Mouse (Mus musculus): ENCODE measurements around the gene Rbms3. TPM values are rescaled to one million over a fixed set of nuclear protein-coding genes. Genes with fewer than 3 reads are reported as not detected.
A peak's percentile ranks its signal among the peaks of the same experiment; 100 is the strongest.

The Rbms3 gene
- total RNA-seq, 2 experiments from 2014 or later: 17.2 to 18.2 TPM

- DNase-seq (ENCODE audit: low spot score in 2 of 2): peak; percentile 17 to 45
These were observed 436.9 kb downstream of the Rbms3 start for GRCm38 (mm10) chr9:117192565-117193540.

GRCm38 (mm10) chr9:117192093-117192492 lies 437.6 kb downstream of the Rbms3 start:
- DNase-seq (ENCODE audit: low spot score in 2 of 2): peak in 1 of 2 experiments; percentile 26

GRCm38 (mm10) chr9:117188406-117188805 lies 441.3 kb downstream of the Rbms3 start:
- DNase-seq (ENCODE audit: low spot score in 2 of 2): no peak

- DNase-seq (ENCODE audit: low spot score in 2 of 2): no peak
These were observed 442.3 kb downstream of the Rbms3 start for GRCm38 (mm10) chr9:117187116-117188034.

GRCm38 (mm10) chr9:117180658-117181057 lies 449.1 kb downstream of the Rbms3 start:
- DNase-seq (ENCODE audit: low spot score in 2 of 2): no peak

- no peak for DNase-seq (ENCODE audit: low spot score in 2 of 2)
These were observed 451.3 kb downstream of the Rbms3 start for GRCm38 (mm10) chr9:117178366-117178765.

GRCm38 (mm10) chr9:117172526-117172925 lies 457.2 kb downstream of the Rbms3 start:
- DNase-seq (ENCODE audit: low spot score in 2 of 2): no peak

- DNase-seq (ENCODE audit: low spot score in 2 of 2): no peak
These were observed 460.5 kb downstream of the Rbms3 start for GRCm38 (mm10) chr9:117169196-117169595.

GRCm38 (mm10) chr9:117163143-117163542 lies 466.6 kb downstream of the Rbms3 start:
- peak in 1 of 2 experiments; percentile 20 for DNase-seq (ENCODE audit: low spot score in 2 of 2)

GRCm38 (mm10) chr9:117161150-117161549 lies 468.6 kb downstream of the Rbms3 start:
- DNase-seq (ENCODE audit: low spot score in 2 of 2): no peak

GRCm38 (mm10) chr9:117156330-117156905 lies 473.3 kb downstream of the Rbms3 start:
- no peak for DNase-seq (ENCODE audit: low spot score in 2 of 2)

- DNase-seq (ENCODE audit: low spot score in 2 of 2): no peak
These were observed 475.1 kb downstream of the Rbms3 start for GRCm38 (mm10) chr9:117154590-117154989.

GRCm38 (mm10) chr9:117153686-117154274 lies 475.9 kb downstream of the Rbms3 start:
- DNase-seq (ENCODE audit: low spot score in 2 of 2): no peak

GRCm38 (mm10) chr9:117151951-117152350 lies 477.8 kb downstream of the Rbms3 start:
- no peak for DNase-seq (ENCODE audit: low spot score in 2 of 2)

- peak; percentile 34 to 41 for DNase-seq (ENCODE audit: low spot score in 2 of 2)
These were observed 485.5 kb downstream of the Rbms3 start for GRCm38 (mm10) chr9:117144057-117144723.

GRCm38 (mm10) chr9:117139971-117140370 lies 489.7 kb downstream of the Rbms3 start:
- no peak for DNase-seq (ENCODE audit: low spot score in 2 of 2)

- no peak for DNase-seq (ENCODE audit: low spot score in 2 of 2)
These were observed 493.3 kb downstream of the Rbms3 start for GRCm38 (mm10) chr9:117136410-117136809.

- no peak for DNase-seq (ENCODE audit: low spot score in 2 of 2)
These were observed 495.7 kb downstream of the Rbms3 start for GRCm38 (mm10) chr9:117134043-117134442.

GRCm38 (mm10) chr9:117126816-117127215 lies 502.9 kb downstream of the Rbms3 start:
- DNase-seq (ENCODE audit: low spot score in 2 of 2): no peak

GRCm38 (mm10) chr9:117125844-117126243 lies 503.9 kb downstream of the Rbms3 start:
- DNase-seq (ENCODE audit: low spot score in 2 of 2): no peak
